Mouse (Mus musculus) heart, embryonic 16.5 days (tissue): ENCODE results near the gene Ubn1. TPM values are rescaled to one million over a fixed set of nuclear protein-coding genes. Genes with fewer than 3 reads are reported as not detected.

Experiments
- ATAC-seq: fragments of 200-750 bp; cut with Nextera tagmentation; replicated peaks from 2 replicates; pipeline ENCODE4 v1.8.0; 2017; ENCODE audit warnings: moderate number of reproducible peaks; ENCODE audit not compliant: insufficient read depth, low FRiP score; ENCODE audit errors: extremely low read depth
- H3K27ac ChIP-seq: fragments of 300-500 bp; sonication (generic); 2 replicates; pipeline ENCODE4 v1.5.1; 2014; ENCODE audit warnings: mild to moderate bottlenecking, low read length, control low read depth, moderate library complexity
- H3K27me3 ChIP-seq: fragments of 300-500 bp; sonication (generic); 2 replicates; pipeline ENCODE4 v1.6.1; 2014; ENCODE audit warnings: low read length, mixed read lengths; ENCODE audit not compliant: control insufficient read depth, insufficient read depth
- H3K36me3 ChIP-seq: fragments of 300-500 bp; sonication (generic); 2 replicates; pipeline ENCODE4 v1.6.1; 2014; ENCODE audit not compliant: control insufficient read depth, insufficient read depth
- H3K4me1 ChIP-seq: fragments of 300-500 bp; sonication (generic); 2 replicates; pipeline ENCODE4 v1.6.1; 2014; ENCODE audit warnings: low read length, mixed read lengths; ENCODE audit not compliant: control insufficient read depth, insufficient read depth
- H3K4me2 ChIP-seq: fragments of 300-500 bp; sonication (generic); 2 replicates; pipeline ENCODE4 v1.6.1; 2014; ENCODE audit warnings: low read depth, mild to moderate bottlenecking, control low read depth, low read length
- H3K4me3 ChIP-seq: fragments of 300-500 bp; sonication (generic); 2 replicates; pipeline ENCODE4 v1.5.1; 2014; ENCODE audit warnings: mild to moderate bottlenecking, control low read depth, low read length
- H3K9ac ChIP-seq: fragments of 300-500 bp; sonication (generic); 2 replicates; pipeline ENCODE4 v1.6.1; 2014; ENCODE audit warnings: low read length, control low read depth
- H3K9me3 ChIP-seq: fragments of 300-500 bp; sonication (generic); replicated peaks from 2 replicates; pipeline ENCODE4 v1.6.1; 2016; ENCODE audit warnings: low read length; ENCODE audit not compliant: control insufficient read depth
- WGBS: fragments of 180-500 bp; shearing (Covaris S2); extraction: QIAGEN DNeasy Blood & Tissue Kit; methylation state at CpG from one replicate; pipeline ENCODE4 v1.1.7; 2014; 5-methylcytosine and 5-hydroxymethylcytosine counted together
- polyA plus RNA-seq: library from polyadenylated mRNA; unstranded; fragments of >200 nt; fragmentation: Nextera tagmentation; extraction: Ambion mirVana; gene quantifications from 2 replicates; pipeline ENCODE4 v1.2.1, GENCODE M21; 2015

Gene Ubn1
- polyA plus RNA-seq, 1 experiment from 2014 or later, result 14.0 TPM

GRCm38 (mm10) chr16:5013054-5013838 is 36.6 kb upstream of the Ubn1 start, which contains the start of gene Rogdi:
Gene Rogdi (minus strand): TSS chr16:5013553.
- peak within 1 kb of the TSS; percentile 79 for H3K9ac ChIP-seq
- H3K4me3 ChIP-seq, result peak within 1 kb of the TSS; percentile 78
- under 1% methylated on average over 62 of the region's 63 CpGs for WGBS
- H3K36me3 ChIP-seq, result peaks cover 35% of the 10 kb centered on the region
- H3K27me3 ChIP-seq, result no peaks in the 10 kb centered on the region
- peak within 1 kb of the TSS; percentile 95 for H3K4me2 ChIP-seq
- ATAC-seq, result peak; percentile 99
- H3K27ac ChIP-seq, result peak within 1 kb of the TSS; percentile 51
- no peaks in the 10 kb centered on the region for H3K9me3 ChIP-seq
- H3K4me1 ChIP-seq, result peaks cover 6% of the 10 kb centered on the region

GRCm38 (mm10) chr16:5014578-5014977 is 35.3 kb upstream of the Ubn1 start:
- 87% methylated on average over 4 of the region's 4 CpGs for WGBS
- Histone ChIP-seq H3K4me3 (no peak overlapping the region), H3K4me1 (peaks cover 6% of the 10 kb centered on the region), H3K4me2 (no peak overlapping the region), H3K27ac (no peak overlapping the region), H3K9me3 (no peaks in the 10 kb centered on the region), H3K9ac (no peak overlapping the region), H3K27me3 (no peaks in the 10 kb centered on the region), H3K36me3 (peaks cover 48% of the 10 kb centered on the region)
- ATAC-seq, result no peak

GRCm38 (mm10) chr16:5024021-5024420 is 25.8 kb upstream of the Ubn1 start:
- ATAC-seq, result no peak
- no peaks in the 10 kb centered on the region for H3K4me1 ChIP-seq
- H3K27me3 ChIP-seq, result no peaks in the 10 kb centered on the region
- H3K9me3 ChIP-seq, result no peaks in the 10 kb centered on the region
- H3K4me2 ChIP-seq, result no peak overlapping the region
- WGBS, result 92% methylated on average over 3 of the region's 3 CpGs
- peaks cover 78% of the 10 kb centered on the region for H3K36me3 ChIP-seq
- no peak overlapping the region for H3K9ac ChIP-seq
- no peak overlapping the region for H3K4me3 ChIP-seq
- H3K27ac ChIP-seq, result no peak overlapping the region

GRCm38 (mm10) chr16:5029847-5030246 is 20.0 kb upstream of the Ubn1 start:
- Histone ChIP-seq H3K4me3 (no peak overlapping the region), H3K4me1 (no peaks in the 10 kb centered on the region), H3K36me3 (peaks cover 82% of the 10 kb centered on the region), H3K4me2 (no peak overlapping the region), H3K27ac (no peak overlapping the region), H3K9ac (no peak overlapping the region), H3K9me3 (no peaks in the 10 kb centered on the region), H3K27me3 (no peaks in the 10 kb centered on the region)
- no peak for ATAC-seq
- WGBS, result 61% methylated on average over 2 of the region's 2 CpGs

GRCm38 (mm10) chr16:5035591-5035990 is 14.3 kb upstream of the Ubn1 start:
- Histone ChIP-seq H3K27me3 (no peaks in the 10 kb centered on the region), H3K9me3 (no peaks in the 10 kb centered on the region), H3K4me1 (no peaks in the 10 kb centered on the region), H3K4me3 (no peak overlapping the region), H3K27ac (no peak overlapping the region), H3K36me3 (peaks cover 74% of the 10 kb centered on the region), H3K4me2 (no peak overlapping the region), H3K9ac (no peak overlapping the region)
- 94% methylated on average over 3 of the region's 3 CpGs for WGBS
- no peak for ATAC-seq

GRCm38 (mm10) chr16:5036649-5037234 is 13.1 kb upstream of the Ubn1 start:
- H3K4me1 ChIP-seq, result no peaks in the 10 kb centered on the region
- ATAC-seq, result no peak
- H3K27ac ChIP-seq, result no peak overlapping the region
- H3K36me3 ChIP-seq, result peaks cover 71% of the 10 kb centered on the region
- no peak overlapping the region for H3K9ac ChIP-seq
- 78% methylated on average over 5 of the region's 5 CpGs for WGBS
- H3K4me2 ChIP-seq, result no peak overlapping the region
- no peaks in the 10 kb centered on the region for H3K27me3 ChIP-seq
- no peak overlapping the region for H3K4me3 ChIP-seq
- no peaks in the 10 kb centered on the region for H3K9me3 ChIP-seq

GRCm38 (mm10) chr16:5045322-5045721 is 4.5 kb upstream of the Ubn1 start:
- no peak overlapping the region for H3K4me3 ChIP-seq
- ATAC-seq, result no peak
- no peaks in the 10 kb centered on the region for H3K9me3 ChIP-seq
- peaks cover 15% of the 10 kb centered on the region for H3K4me1 ChIP-seq
- no peaks in the 10 kb centered on the region for H3K27me3 ChIP-seq
- H3K36me3 ChIP-seq, result peaks cover 40% of the 10 kb centered on the region
- H3K9ac ChIP-seq, result no peak overlapping the region
- H3K27ac ChIP-seq, result no peak overlapping the region
- WGBS, result 95% methylated on average over 3 of the region's 3 CpGs
- H3K4me2 ChIP-seq, result no peak overlapping the region

- peaks cover 22% of the 10 kb centered on the region for H3K4me1 ChIP-seq
- H3K4me2 ChIP-seq, result peak overlapping the region; percentile 96
- peaks cover 26% of the 10 kb centered on the region for H3K36me3 ChIP-seq
- H3K9ac ChIP-seq, result peak overlapping the region; percentile 96
- peak overlapping the region; percentile 92 for H3K27ac ChIP-seq
- H3K9me3 ChIP-seq, result no peaks in the 10 kb centered on the region
- no peaks in the 10 kb centered on the region for H3K27me3 ChIP-seq
- H3K4me3 ChIP-seq, result peak overlapping the region; percentile 98
- under 1% methylated on average over 38 of the region's 38 CpGs for WGBS
- peak; percentile 23 for ATAC-seq
Observed at GRCm38 (mm10) chr16:5049182-5049773, 579 bp upstream of the Ubn1 start.
